Mouse (Mus musculus) heart, adult 10 weeks (tissue): Measurements from ENCODE around the gene Ccdc28a. TPM values are rescaled to one million over a fixed set of nuclear protein-coding genes. Genes with fewer than 3 reads are reported as not detected.

Experiments used
- polyA plus RNA-seq: library from polyadenylated mRNA; stranded (reverse); fragments of 350-450 nt; fragmentation: Illumina TruSeq; extraction: RNeasy Lipid Tissue Mini Kit (QIAGEN cat#74804); gene quantifications from one replicate; pipeline ENCODE4 v1.2.3, GENCODE M21; 2014; ENCODE audit warnings: low read depth, low replicate concordance

Gene Ccdc28a
- polyA plus RNA-seq: 21.1 TPM

DNA sequence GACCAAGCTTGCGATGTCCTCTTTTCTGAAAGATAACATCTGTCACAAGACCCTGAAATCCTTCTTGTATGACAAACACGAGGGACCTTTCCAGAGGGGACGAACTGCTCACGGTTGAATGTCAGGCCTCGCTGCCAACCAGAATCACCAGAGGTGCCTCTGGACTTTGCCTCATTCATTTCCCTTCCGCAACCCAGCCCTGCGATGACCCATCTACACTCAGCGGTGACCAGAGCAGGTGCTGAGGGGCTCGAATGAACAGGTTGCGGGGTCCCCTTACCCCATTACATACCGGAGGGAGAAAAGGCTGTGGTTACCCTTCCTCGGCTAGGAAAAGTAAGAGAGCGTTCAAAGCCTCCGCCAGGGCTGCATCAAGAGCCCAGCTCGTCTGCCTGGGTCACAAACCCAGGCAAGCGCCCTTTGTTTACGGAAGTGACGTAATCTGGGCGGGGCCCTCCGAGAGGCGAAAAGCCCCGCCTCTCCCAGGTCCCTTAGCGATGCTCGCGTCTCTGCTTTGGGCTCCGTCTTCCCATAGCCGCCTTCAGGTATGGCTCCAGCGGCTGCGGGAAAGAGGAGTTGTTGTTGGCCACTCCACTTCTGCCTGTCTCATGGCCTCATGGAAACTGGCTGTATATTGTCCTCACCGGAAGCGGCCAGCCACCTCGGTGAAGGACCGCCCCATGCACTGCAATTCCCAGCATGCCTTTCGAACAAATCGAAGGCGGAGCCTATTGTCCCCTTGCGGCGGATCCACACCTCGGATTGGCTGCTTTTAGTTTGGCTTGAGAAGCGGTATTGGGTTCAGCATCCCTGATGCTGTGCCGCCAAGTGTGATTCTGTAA lies at the start of gene Ccdc28a:
Ccdc28a (minus strand) TSS at position 439 of the 842 bp plus-strand sequence.

DNA sequence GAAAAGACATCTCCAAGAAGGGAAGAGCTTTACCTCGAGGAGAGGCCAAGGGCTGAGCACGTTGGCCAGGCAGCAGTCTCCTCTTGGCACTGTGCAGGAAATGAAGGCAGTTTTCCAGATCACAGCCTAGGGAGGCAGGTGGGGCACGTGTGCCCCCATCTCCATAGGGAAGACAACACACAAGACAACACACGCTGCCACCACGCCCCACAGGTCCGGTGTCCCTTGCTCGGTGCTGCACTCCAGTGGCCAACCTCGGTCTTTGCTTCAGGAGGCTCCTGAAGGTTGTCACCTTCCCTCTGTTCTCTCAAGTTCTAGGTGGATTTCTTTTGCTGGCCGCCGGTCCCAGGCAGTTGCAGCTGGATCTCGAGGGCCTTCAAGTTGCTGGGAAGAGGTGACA lies 24.1 kb downstream of the Ccdc28a start, which contains the start of gene Ect2l:
Ect2l (minus strand) TSS at position 165 of the 400 bp plus-strand sequence.

Other genes starting within 250 kb of the Ccdc28a start
- gene Abracl, start 211.7 kb downstream of the Ccdc28a start, polyA plus RNA-seq: 51.6 TPM
- 31.2 TPM for gene Reps1, start 179.1 kb downstream of the Ccdc28a start, polyA plus RNA-seq
- not detected for gene Ect2l, start 24.1 kb downstream of the Ccdc28a start, polyA plus RNA-seq
- gene Nhsl1, start 84.0 kb upstream of the Ccdc28a start, polyA plus RNA-seq: 7.8 TPM